Mouse (Mus musculus) embryonic fibroblast, embryonic 13.5 days (primary cell): ENCODE measurements at regions not wholly inside any gene's neighbourhood (a gene's known extent, or its start where the extent isn't known, plus 50 kb on each side); places are given as distances from the start of the nearest gene placed in this dataset.

ENCODE experiments used
- CTCF ChIP-seq: IDR thresholded peaks from 2 replicates; pipeline ENCODE4 v1.5.1; 2011; ENCODE audit warnings: mild to moderate bottlenecking, control low read depth, low read length, moderate library complexity, borderline replicate concordance; ENCODE audit not compliant: insufficient read depth
- POLR2A ChIP-seq: IDR thresholded peaks from 2 replicates; pipeline ENCODE4 v1.6.1; 2011; ENCODE audit warnings: low read depth, mild to moderate bottlenecking, control low read depth, low read length, moderate library complexity

- TF ChIP-seq POLR2A (no peak), CTCF (no peak)
These were observed 79.6 kb downstream of the Hif1an start for GRCm38 (mm10) chr19:44642294-44642693.
